Mouse (Mus musculus) megakaryocyte progenitor cell, adult 5-6 weeks (primary cell): ENCODE results near the gene Rnf144a. TPM values are rescaled to one million over a fixed set of nuclear protein-coding genes. Genes with fewer than 3 reads are reported as not detected.

Experiments
- ATAC-seq: replicated peaks from 2 replicates; pipeline ENCODE4 v1.8.0; 2016; ENCODE audit warnings: mild to moderate bottlenecking, moderate TSS enrichment, inconsistent platforms; ENCODE audit not compliant: poor library complexity
- total RNA-seq, 2 experiments: library from RNA; stranded (forward) in 1 of 2; stranded (reverse) in 1 of 2; fragments of 157-497, 149-512 nt in 1 of 2; fragments of 200-1000 nt in 1 of 2; gene quantifications; 2 replicates each; pipeline versions ENCODE4 v1.2.3 to v1.2.4; 2015 to 2017

Gene Rnf144a
- total RNA-seq, 2 experiments from 2014 or later: 15.1 to 17.4 TPM

DNA sequence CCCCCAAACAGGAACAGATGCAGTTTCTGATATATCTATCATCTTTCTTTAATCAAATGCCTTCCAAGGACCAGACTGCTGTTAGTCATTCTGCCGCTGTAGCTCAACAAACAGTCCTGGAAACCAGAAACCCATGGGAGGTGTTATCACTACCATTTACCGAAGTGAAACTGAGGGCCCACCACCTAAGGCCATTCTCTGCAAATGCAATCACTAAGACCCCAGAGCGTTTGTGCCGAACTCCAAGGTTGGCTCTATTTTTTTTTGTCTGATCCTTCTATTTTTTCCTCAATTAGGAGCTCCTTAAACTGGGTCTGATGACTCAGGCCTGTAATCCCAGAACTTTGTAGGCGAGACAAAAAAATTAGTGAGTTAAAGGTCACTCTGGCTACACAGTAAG is 85.3 kb downstream of the Rnf144a start:
- no peak for ATAC-seq

DNA sequence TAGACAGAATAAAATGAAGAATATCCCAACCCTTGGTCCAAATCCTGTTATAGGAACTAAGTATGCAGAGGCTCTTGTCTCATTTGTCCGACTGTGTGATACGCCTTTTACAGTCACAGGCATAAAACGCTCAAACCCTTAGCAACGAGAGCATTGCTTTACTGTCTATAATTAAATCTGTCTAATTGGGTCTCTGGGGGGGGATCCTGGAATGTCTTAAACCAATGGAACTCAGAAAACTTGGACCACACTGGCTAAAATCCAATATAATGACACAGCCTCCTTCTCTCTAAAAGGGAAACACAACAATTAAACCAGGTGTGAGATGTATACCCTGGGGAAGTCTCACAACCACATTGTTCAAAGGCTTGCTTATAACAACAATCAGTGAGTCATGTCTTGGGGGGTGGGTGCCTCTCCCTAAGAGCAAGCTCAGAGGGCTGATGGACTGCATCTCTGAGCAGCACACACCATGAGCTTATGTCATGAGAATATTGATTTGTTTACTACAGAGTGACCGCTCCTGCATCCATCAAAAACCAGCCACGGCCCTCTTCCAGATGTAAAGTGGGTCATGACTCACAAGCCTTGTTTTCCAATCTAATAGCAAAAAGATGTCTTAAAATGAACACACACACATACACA is 85.9 kb downstream of the Rnf144a start:
- no peak for ATAC-seq

DNA sequence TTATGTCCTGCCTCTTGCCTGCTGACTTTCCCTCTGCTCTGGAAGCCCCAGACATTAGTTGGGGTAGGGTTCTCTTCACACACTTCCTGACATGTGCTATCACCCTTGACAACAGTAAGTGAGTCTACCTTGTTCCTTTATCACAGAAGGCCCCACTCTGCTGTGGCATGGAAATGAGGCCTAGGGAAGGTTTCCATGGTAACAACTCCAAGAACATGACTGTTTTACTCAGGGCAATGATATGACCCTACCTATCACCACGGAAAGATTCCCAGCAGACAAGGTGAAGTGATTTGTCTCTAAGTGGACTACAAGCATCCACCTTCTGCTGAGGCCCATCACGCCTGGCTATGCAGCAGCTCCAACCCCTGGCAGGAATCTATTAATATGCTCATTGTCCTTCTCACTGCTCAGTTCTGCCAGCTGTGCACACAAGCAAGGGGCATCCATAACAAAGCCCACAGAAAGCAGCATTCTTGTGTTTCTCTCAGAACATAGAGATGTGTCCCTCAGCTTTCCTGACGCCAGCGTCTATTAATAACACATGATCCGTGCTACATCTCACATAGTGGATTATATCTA is 91.2 kb downstream of the Rnf144a start:
- no peak for ATAC-seq

DNA sequence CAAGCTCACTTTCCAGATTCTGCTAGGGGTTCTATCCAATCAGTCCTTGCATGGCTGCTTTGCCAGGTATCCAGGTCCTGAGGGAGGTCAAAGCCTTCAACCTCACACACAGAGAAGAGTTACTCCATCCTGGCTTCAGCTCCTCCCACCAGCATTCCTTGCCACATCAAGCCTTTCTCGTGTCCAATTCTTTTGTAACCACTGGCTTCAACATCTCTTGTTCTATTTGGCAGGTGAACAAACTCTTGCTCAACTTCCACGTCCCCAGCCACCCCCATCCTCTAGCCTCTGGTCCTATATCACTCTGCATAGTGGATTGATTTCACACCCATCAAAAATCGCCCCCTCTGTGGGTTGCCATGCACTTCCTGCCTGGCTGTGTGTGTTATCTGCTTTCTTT is 98.8 kb downstream of the Rnf144a start:
- ATAC-seq: peak; percentile 53

DNA sequence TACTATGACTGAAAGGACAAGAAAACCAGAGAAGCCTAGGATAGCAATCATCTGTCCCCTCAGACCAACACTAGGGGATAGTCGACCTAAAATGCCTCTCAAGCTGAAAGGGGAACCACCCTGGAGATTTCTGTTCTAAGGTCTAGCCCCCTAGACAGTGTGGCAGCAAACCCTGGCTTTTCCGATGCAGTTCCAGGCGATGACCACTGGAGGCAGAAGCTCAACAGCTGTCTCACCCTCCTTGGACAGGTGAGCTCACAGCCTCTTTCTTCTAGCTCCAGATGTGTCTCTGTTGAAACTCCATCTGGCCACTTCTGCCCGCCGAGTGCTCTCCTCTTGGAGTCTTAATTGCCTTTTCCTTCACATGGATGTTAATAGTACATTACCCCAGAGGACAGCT is 100.1 kb downstream of the Rnf144a start:
- ATAC-seq: peak; percentile 73

DNA sequence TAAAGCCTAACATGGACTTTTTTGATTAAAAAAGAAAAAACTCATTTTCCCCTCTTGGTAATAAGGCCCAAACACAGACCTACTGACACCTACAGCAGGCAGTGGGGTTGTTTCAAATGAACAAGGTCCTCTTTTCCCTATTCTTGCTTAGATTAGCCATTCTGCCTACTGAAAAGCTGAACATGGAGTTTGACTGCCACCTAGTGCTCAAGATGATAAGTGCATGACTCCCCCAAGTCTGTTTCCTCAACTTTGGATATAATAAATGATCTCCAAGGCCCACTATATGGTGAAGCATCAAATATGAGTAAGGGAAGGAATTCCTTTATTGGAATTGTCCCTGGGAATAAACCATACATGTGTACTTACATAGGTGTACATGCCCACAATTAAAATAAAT is 103.5 kb downstream of the Rnf144a start:
- peak; percentile 66 for ATAC-seq

DNA sequence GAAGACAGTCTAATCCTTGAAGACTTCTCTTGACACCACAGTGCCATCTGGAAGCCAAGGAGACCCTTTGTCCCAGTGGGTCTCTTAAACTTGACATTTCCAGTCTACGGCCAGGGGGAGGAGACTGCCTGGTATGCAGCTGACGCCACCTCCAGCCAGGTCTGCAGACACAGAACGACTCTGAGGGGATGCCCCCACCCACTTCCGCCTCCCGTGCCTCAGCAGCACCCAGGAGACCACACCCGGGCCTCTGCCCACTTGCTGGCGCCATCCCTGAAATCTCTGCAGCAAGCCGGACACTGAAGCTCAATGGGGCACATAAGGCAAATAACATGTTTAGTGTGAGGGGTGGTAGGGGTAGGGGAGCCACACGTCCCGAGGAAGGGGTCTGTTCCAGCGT is 104.8 kb downstream of the Rnf144a start:
- no peak for ATAC-seq

DNA sequence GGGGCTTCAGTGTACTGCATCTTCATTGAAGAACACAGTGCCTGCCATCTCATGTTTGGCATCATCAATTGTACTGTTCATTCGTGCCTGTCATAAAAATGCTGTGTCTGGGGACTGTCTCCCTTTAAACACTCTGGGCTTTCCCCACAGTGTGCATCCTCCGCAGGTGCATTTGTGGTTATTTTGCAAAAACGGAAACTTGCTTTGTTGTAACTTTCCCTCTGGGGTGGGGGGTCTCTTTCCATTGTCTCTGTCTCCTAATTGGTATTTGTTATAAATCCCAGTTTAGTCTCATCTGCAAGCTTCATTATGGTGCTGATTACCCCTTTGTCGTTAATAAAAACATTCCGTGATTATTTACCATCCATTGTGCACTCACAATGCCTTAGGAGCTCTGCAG is 112.2 kb downstream of the Rnf144a start:
- no peak for ATAC-seq

DNA sequence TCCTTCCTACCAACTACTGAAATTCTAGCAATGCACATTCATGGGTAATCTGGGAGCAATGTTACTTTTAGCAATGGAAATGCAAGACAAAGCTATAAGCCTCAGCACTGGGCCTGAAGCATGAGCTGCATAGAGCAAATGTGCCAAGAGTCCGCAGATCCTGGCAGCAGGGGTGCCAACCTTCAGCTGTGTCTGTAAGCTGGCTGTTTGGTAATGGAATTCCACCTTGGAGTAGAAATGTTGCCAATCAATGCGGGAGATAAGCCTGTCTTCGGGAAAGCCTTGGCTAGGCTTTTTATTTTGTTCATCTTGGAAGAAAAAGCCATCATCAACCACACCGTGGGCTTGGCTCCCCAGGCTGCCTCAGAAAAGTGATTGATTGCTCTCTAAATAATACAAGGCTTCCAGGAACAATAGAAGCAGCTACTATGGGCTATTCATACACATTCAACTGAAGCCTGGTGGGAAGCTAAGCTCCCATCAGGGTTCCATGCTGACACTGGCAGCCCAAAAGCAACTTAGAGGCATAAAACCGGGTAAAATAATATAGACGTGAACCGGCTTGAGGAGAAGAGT is 115.5 kb downstream of the Rnf144a start:
- ATAC-seq: no peak

DNA sequence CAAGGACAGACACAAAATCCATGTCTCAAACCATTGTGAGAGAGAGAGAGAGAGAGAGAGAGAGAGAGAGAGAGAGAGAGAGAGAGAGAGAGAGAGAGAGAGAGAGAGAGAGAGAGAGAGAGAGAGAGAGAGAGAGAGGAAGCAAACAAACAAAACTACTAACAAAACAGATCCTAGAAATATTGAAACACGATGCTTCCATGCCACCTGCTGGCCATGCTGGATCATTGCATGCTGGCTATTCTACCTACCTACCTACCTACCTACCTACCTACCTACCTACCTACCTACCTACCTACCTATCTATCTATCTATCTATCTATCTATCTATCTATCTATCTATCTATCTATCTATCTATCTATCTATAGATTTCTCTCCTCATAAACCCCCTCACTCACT is 119.1 kb downstream of the Rnf144a start:
- ATAC-seq: 0 out of 2 replicates have a peak, but pooled peaks have one; percentile 68

DNA sequence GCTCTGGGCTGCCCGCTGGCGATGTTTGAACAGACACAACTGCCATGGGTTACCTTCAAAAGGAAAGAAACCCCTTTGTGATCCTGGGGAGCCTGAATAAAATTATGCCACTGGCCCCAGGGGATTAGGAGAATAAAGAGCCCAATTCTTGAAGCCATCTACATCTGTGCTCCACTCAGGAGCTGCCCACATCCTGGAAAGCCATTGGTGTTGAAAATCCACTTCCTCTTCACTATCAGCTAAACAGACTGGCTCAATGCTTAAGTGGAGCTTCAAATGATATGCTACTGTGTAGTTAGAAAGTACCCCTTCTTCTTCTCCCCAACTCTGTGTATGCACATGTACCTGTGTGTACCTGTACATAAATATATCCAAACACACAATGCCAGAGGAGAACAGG is 125.9 kb downstream of the Rnf144a start:
- peak; percentile 52; the same call in 1 of the 2 replicates for ATAC-seq

DNA sequence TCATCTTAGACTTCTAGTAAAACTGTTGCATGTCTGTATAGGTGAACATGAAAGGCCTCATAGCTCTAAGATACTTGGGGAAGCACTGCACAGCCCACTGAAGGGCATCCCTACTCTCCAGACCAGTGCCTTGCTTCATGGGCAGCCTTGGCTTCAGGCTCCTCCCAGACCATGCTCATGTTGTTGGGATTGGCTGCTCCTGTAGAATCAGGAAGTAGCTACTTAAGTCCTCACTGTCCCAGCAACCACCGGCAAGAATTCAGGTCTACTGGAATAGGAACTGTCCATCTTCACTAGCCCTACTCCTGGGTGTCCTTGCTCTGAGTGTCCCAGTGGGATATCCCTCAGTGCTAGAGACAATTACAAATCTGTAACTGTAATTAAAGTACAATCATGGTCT is 126.7 kb downstream of the Rnf144a start:
- ATAC-seq: 0 out of 2 replicates have a peak, but pooled peaks have one; percentile 44

DNA sequence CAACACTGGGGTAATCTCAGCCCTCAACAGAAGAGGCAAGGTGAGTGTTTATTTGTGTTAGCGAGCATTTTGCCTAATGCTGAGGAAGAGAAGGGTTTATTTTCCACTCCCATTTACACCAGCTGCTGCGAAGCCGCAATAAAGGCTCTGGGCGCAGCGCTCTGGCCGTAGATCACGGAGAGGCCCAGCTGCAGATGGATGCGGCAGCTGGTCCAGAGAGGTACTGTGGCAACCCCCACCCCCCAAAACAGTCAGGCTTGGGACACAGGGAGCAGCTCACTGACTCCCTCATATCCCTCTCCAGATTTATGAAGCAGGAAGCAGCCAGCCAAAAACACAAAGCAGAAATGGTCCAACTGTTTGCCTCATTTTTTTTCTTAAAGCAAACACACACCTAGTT is 129.1 kb downstream of the Rnf144a start:
- no peak for ATAC-seq

DNA sequence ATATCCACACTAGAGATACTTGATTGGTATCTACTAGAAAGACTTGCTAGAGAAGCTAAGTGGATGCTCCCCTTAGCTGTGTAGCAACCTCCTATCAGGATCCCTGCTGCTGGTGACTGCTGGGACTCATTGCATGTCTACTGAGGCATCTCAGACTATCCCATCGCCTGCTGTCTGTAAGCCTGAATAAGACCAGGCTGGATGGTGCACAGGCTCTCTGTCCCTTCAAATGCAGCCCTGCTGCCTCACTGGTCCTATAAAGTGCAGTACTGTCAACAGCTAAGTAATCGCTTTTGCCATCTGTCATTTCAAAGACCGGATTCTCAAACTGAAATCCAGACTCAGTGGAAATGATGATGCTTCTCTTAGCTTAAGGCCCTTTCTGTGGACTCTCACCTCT is 129.6 kb downstream of the Rnf144a start:
- no peak for ATAC-seq

DNA sequence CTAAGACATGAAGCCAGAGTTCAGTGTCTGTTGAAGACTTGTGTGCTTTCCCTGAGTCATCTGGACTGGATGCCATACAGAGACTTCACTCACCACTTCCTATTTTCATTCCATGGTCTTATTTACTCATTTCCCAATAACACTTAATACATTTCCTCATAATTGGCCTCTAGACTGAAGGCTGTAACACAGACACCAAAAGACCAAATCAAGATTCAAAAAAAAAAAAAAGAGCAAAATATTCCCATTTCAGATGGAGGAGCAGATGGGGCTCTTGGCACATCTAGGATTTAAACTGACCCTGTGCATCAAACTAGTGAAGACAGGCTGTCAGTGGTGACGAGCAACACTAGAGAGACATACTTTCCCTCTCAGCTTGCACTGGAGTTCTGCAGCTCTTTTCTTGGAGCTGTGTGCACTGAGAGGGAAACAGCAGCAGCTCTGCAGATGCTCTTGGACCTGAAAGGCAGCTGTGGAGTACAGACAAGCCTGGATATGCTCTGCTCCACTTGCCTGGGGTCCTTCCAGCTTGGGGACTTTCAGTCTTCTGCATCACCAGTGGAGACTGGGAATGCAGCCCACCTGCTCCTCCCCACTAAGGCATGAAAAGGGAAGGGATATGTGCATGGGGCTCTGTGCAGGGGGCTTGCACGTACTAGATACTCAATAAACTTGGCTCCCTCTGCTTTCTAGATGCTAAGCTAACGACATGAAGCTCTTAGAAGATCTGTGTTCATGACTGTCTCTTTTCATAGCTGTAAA is 134.2 kb downstream of the Rnf144a start:
- ATAC-seq: peak; percentile 87

DNA sequence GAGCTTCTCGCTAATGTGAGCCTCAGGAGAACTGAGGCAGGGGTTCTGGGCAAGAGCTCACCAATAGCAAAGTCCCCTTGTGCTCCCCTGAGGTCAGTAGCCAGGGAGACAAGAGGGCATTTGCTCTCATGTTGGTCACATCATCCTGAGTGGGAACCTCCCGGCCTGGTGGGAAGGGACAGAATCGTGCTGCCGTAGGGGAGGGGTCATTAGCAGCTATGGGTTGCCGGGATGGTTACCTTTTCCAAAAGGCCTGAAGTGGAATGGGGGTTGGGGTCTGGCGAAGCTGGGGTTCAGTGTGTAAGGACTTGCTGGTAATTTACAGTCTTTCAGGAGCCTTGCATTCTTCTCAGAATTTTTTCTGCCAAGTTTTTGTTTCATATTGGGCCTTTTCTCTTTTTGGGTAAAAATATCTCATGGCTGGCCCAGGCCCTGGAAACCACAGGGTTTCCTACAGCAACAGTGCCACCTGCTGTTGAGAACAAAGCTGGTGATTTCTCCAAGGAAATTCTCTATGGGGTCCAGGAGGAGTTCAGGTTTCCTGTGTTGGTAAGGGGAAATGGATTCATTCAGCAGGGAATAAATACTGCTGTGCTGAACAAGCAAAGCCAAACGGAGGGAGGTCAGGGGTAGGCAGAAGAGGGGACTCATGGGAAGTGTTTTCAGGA is 137.9 kb downstream of the Rnf144a start:
- peak; percentile 73 for ATAC-seq

DNA sequence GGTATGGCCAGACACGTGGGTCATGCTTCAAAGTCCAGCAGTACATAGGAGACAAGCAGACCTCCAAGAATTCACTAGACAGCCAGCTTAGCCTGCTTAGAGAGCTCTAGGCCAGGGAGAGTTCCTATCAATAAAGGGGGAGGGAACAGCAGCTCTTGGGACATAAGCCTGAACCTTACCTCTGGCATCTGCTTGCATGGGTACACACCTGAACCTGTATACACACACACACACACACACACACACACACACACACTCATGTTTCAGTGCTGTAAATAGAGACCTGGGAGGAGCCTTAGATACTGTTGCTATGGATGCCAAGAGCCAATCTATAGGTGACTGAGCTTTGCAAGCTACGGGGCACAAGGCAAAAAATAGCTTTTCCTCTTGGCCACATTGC is 138.5 kb downstream of the Rnf144a start:
- ATAC-seq: no peak
